Mouse (Mus musculus) lung, postnatal 0 days (tissue): ENCODE results near the gene Bsg.

Experiments
- CTCF ChIP-seq: IDR thresholded peaks from 2 replicates; pipeline ENCODE4 v1.5.1; 2016; ENCODE audit warnings: antibody characterized with exemption, mild to moderate bottlenecking
- EP300 ChIP-seq: IDR thresholded peaks from 2 replicates; pipeline ENCODE4 v1.6.1; 2016; ENCODE audit warnings: antibody characterized with exemption, mild to moderate bottlenecking, control low read depth

DNA sequence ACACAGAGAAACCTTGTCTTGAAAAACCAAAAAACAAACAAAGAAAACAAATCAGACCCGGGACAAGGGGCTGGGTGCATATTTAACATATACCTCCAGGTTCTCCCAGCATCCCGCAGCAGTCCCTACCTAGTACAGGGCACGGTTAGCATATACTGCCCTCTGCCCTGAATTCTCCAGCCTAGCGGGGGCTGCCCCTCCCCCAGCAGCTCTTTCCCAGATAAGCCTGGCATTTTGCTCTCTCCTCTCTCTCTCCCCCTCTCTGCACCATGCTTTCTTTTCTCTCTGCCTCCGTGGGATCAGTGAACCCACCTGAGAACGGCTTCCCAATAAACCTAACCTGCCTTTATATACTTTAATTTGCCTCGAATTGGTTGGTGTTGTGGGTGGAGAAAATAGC, 3.6 kb upstream of the Bsg start:
- no peak for TF ChIP-seq CTCF
- no peak for TF ChIP-seq EP300
